Comparison of ENCODE assay signal across 21 mouse cellular contexts in the genomic region with DNA sequence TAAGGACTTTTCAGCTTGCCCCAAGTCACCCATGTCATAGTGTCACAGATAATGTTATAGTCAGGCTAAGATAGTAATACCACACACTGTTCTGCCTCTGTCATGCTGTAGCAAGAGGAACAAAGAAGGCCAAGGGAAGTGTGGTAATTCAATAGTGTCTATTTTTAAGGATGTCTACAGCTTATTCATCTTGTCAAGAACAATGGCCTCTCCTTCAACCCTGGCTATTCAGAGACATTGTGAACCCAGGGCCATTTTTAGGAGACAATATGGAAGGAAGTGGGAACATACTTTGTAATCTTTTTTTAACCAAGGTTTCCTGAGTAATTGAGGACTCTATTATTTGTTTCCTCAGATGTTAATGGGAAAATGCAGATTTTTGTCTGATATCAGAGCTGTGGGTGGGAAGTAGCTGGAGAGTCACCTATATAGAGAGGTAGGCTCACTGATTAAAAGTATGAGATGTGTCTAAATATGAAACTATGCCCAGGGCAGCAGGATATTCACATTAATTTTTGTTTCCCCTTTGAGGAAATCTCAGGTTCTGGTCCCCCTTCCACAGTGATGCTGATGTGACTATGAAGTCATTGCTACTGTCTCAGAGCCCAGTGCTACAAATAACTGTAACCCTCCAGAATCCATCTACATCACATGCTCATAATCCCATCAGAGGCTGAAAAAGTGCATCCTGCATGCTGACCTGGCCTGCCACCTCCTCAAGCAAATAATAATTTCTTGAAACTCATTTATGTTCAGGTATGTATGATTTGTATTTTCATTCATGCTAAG.
DNase-seq lines count a peak whose midpoint lies in the region; TF ChIP-seq lines count a peak whose summit lies in the region.
"Had no signal": no experiment of that assay in that cellular context is flagged by ENCODE, and none has a peak within 500 bp of the region (broad histone marks: within the 10 kb centered on the region; RNA-seq: fewer than 3 reads in every experiment).

No protein-coding gene starts in this region.

- TF ChIP-seq CTCF in kidney, adult 2 months (conservative IDR thresholded peaks at IDR 0.05; ENCODE audit: insufficient read depth, insufficient read length, low read depth, low read length): no peak

- H3K27ac ChIP-seq in kidney, adult 2 months (ENCODE audit: insufficient read depth, low read depth, low read length): peak overlapping the region; percentile 59
- H3K27ac ChIP-seq: forebrain, embryonic 10.5 days; heart, embryonic 13.5 days; limb, embryonic 12.5 days; midbrain, embryonic 15.5 days; neural tube, embryonic 12.5 days; stomach, postnatal 0 days had no signal

- intact Hi-C loops in heart, postnatal 36 days (cut with DNase I): loop anchor here (2.0 to 10.0 kb wide), 5 partner anchors 87 to 358 kb away; partner anchors contain the start of gene Lrrc3b

- H3K27me3 ChIP-seq in kidney, adult 2 months (replicated peaks; ENCODE audit: control insufficient read depth, insufficient read depth, low read length): no peaks in the 10 kb centered on the region
- H3K27me3 ChIP-seq: heart, embryonic 13.5 days; limb, embryonic 12.5 days; midbrain, embryonic 15.5 days; neural tube, embryonic 12.5 days had no signal

- H3K36me3 ChIP-seq in kidney, adult 2 months (ENCODE audit: control insufficient read depth, insufficient read depth, low read length): no peaks in the 10 kb centered on the region
- H3K36me3 ChIP-seq: forebrain, embryonic 10.5 days; heart, embryonic 13.5 days; limb, embryonic 12.5 days; midbrain, embryonic 15.5 days; neural tube, embryonic 12.5 days had no signal

- TF ChIP-seq POLR2A in kidney, adult 2 months (IDR thresholded peaks at IDR 0.05; ENCODE audit: low read depth, low read length): no peak

- no peak overlapping the region for H3K4me3 ChIP-seq in kidney, adult 2 months (ENCODE audit: insufficient read depth, low read depth, low read length)
- H3K4me3 ChIP-seq: forebrain, embryonic 10.5 days; heart, embryonic 13.5 days; limb, embryonic 12.5 days; midbrain, embryonic 15.5 days; neural tube, embryonic 12.5 days had no signal

- peak; percentile 50 for DNase-seq in heart, adult 8-10 months (ENCODE audit: low spot score)
- DNase-seq in heart, postnatal 36 days: no peak
- peak; percentile 67 for DNase-seq in kidney, adult 2 months
- DNase-seq in kidney, postnatal 4 days: no peak
- DNase-seq in lung, postnatal 10 days: peak; percentile 3
- DNase-seq in lung, postnatal 36 days: no peak
- no peak for DNase-seq in cerebellum, postnatal 36 days
- DNase-seq in cerebellum, adult 9-11 months: no peak
- DNase-seq: adrenal gland, postnatal 25 days; cerebellum, adult 9-10 months; gastrocnemius, postnatal 10 days; lung, adult 2 months; right cerebral cortex, postnatal 14 days; thymus, adult 2 months; thymus, postnatal 4 days had no signal

- no peaks in the 10 kb centered on the region for H3K4me1 ChIP-seq in kidney, adult 2 months (ENCODE audit: control insufficient read depth, insufficient read depth, low read length)
- H3K4me1 ChIP-seq: forebrain, embryonic 10.5 days; heart, embryonic 13.5 days; limb, embryonic 12.5 days; midbrain, embryonic 15.5 days; neural tube, embryonic 12.5 days had no signal

Comparison
In these comparisons a context has a peak if more than half of its experiments do, and no peak if none do; other contexts are left out.
1. DNase-seq: peak in heart, adult 8-10 months (single experiment), kidney, adult 2 months (single experiment) and lung, postnatal 10 days (single experiment); none in heart, postnatal 36 days (0 of 2), kidney, postnatal 4 days (0 of 2), lung, postnatal 36 days (single experiment), cerebellum, postnatal 36 days (0 of 2) and cerebellum, adult 9-11 months (single experiment).